Mouse (Mus musculus) frontal cortex, postnatal 25 days (tissue): ENCODE data around the gene Ctnnbl1.
A peak's percentile ranks its signal among the peaks of the same experiment; 100 is the strongest.

ENCODE experiments used
- DNase-seq, 2 experiments: peaks; one replicate each; pipeline ENCODE4 v3.0.0; 2022; ENCODE audit warnings: low spot score in 2 of 2

Ctnnbl1 gene

GRCm38 (mm10) chr2:157873691-157874090, 136.5 kb downstream of the Ctnnbl1 start:
- DNase-seq: no peak

DNA sequence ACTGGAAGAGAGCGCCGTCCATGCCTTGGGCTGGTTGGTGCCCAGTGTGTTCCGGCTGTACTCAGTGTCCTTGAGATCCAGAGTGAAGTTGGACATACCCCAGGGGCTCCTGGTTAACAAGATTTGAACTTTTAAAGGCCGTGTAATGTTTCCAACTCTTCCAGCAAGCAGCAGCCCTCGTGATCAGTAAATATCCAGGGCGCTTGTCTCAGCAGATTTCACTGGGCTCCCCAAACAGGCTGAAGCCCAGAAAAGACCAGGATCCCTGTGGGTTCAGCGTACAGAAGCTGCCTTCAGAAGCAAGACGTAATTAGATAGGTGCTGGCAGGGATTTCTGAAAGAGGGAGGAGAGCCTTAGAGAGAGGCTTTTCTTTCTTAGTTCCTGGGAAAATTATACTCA, 137.9 kb downstream of the Ctnnbl1 start:
- no peak for DNase-seq

- DNase-seq: no peak
Measured at GRCm38 (mm10) chr2:157877394-157877793, 140.2 kb downstream of the Ctnnbl1 start.

GRCm38 (mm10) chr2:157877967-157878366, 140.8 kb downstream of the Ctnnbl1 start:
- DNase-seq: no peak

DNA sequence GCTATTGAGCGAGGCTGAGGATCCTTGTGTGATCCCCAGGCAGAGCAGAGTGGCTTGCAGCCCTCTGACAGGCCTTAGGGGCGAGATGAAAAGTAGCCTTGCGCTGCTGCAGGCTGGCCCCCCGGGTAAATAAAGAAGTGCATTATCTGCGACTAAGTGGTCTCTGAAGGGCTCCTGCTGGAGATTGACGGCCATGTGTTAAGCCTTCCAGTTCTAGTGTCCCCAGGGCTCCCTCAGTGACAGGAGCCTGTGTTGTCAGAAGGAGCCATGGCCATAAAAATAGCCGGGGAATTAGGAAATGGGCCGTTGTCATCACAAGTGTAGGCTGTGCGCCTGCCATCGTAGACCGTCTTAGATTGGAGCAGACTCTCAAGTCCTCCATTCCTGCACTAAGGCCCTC, 144.7 kb downstream of the Ctnnbl1 start:
- DNase-seq: no peak

- no peak for DNase-seq
Measured at GRCm38 (mm10) chr2:157887275-157888025, 150.2 kb downstream of the Ctnnbl1 start.

DNA sequence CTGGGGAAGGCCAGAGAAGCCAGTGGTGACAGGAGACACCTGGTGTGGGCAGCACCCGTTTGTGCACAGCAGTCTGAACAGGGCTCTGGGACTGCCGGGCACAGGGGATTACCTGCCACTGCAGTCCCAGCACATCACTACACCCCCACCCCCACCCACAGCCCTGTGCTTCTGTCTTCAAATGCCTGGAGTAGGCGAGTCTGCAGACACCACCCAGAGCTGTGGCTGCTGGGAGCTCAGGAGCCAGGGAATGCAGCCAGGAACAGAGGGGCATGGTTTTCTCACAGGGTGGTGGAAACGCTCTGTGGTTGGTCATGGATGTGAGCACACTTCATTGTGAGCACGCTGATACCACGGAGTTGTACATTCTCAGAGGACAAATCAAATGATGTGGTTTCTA, 154.0 kb downstream of the Ctnnbl1 start:
- DNase-seq: no peak

DNA sequence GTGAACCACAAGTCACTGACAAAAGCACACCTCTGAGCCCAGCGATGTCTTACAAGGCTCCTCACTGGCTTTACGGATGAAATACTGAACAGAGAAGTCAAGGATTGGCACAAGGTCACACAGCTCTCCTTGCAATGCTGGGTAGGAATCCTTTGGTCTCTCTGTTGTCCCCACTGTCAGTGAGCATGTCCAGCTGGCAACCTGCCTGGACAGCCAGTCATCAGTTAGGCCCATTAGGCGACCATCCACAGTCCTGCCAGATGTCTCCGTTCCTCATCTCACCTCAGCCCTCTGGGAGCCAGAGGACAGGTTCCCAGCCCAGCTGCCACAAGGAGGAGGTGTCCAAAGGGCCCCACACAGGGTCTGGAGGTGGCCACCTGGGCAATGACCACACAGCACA, 159.9 kb downstream of the Ctnnbl1 start:
- no peak for DNase-seq

- peak; percentile 36 to 41 for DNase-seq
Measured at GRCm38 (mm10) chr2:157913204-157913636, 176.0 kb downstream of the Ctnnbl1 start.

GRCm38 (mm10) chr2:157913705-157914104, 176.5 kb downstream of the Ctnnbl1 start:
- DNase-seq: peak in 1 of 2 experiments; percentile 32

DNA sequence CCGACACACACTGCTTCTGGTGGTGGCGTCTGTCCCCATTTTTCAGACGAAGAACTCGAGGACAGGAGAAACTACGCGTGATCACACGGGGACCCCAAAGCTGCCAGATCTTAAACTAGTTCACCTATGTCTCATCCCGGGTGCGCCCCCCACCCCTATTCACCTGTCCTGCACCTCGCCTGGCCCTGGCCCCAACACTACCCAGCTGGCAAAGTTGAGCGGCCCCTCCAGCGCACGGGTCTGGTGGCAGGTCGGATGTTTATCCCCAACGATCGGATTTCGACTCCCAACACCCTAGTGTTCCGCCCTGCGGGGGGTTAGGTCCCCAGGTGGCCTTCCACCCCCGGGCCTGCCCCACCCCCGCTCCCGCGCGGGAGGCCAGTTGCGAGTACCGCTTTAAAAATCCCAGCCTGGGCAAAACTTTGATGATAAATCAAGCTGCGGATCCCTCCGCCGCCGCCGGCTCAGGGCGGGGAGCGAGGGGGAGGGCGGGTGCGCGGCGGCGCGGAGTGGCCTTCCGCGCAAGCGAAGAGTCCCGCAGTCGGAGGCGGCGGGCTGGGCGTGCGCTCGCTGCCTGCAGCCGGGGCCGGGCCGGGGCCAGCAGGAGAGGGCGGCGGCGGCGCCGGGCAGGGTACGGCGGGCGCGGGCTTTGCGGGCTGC, 177.0 kb downstream of the Ctnnbl1 start, which contains the start of gene Vstm2l:
Gene Vstm2l, plus strand, starts transcription at position 549 of the 660 bp plus-strand sequence.
- DNase-seq: peak; percentile 55

DNA sequence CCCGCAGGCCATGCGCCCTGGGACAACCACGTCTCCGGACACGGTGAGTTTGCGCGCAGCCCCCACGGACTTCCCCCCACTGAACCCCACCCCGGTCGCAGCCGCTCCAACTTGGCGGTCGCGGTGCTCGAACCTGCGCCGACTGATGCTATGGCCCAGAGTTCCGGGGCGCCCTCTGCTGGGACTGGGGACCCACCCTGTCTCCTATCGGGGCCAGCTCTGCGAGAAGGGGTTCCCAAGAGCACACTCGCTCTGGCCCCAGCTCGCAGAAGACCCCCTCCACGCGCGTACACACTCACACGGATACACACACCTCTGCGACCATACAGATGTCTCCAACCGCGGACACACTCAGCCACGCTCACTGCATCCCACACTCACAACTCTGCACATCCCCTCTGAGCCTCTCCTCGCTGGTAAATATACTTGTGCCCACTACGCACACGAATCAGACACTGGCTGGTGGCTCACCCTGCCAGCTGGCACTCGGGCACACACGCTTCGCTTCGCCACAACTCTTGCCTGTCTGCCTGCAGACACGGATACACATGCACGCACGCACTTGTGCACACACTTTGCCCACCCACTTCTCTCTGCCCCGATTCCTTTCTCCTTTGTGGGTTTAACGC, 177.8 kb downstream of the Ctnnbl1 start:
- DNase-seq: peak in 1 of 2 experiments; percentile 29

DNA sequence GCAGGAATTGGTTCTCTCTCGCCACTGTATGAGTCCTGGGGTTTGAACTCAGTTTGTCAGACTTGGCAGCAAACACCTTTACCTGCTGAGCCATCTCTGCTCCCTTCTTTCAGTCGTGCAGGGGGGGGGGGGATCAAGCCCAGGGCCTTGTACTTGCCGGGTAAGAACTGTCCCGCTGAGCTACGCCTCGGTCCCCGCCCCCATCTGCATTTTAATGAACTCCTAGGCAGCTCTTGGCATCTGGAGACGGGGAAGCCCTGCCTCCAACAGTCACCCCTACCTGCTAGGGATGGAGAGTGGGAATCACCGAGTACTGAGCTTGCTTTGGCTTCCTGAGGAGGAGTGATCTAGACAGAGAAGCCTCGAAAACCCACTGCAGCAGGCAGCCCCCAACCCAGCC, 181.3 kb downstream of the Ctnnbl1 start:
- DNase-seq: no peak

DNA sequence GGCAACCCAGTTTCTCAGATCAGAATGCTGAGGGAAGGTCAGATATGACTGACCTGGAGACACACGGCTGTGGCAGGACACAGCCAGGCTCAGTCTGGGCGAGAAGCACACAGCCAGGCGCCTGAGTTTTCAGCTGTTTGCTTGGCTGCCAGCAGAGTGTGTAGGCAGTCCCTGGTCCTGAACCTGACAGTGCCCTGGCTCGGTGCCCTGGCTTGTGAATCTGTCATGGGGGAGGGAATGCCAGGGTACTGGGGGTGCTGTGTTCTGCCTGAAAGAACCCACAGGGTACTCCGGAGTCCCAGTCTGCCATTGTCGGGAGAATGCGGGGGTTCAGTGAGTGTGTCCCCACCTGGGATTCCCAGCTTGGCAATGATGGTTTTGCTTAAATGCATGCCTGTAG, 184.3 kb downstream of the Ctnnbl1 start:
- no peak for DNase-seq

GRCm38 (mm10) chr2:157923406-157923805, 186.2 kb downstream of the Ctnnbl1 start:
- DNase-seq: no peak

DNA sequence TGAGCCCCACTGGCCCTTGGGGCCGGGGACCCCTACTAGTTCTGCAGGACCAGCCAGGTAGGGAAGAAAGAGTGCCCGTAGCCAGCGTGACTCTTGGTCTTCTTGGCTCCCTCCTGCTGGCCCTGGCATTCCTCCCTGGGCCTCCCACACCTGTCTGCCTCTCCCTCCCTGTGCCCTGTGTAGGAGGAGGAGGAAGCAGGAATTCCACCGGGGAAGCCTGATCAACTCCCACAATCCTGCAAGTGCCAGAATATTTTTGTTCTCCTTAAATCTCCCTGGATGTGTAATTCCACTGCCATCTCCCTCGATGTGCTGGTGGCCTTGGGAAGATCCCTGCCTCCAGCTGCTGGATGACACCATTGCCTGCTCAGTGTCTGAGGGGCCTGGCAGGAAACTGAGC, 187.3 kb downstream of the Ctnnbl1 start:
- DNase-seq: no peak

GRCm38 (mm10) chr2:157926502-157926901, 189.3 kb downstream of the Ctnnbl1 start:
- DNase-seq: no peak

DNA sequence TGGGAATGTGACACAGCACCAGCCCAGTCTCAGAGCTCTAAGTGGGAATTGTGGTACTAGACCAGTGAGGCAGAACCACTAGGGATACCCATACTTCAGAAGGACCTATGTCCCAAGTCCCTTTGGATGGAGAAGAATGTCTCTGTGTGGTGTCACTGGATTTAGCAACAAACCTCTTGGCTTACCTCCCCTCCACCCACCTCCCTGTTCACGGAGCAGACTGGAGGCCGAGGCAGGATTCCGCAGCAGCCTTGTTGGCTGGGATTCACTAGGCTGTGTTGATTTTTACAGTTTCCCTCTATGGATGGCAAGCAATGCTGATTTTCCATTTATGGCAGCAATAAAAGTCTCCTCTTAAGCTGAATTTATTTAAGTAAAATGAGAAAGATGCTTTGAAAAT, 189.7 kb downstream of the Ctnnbl1 start:
- no peak for DNase-seq

DNA sequence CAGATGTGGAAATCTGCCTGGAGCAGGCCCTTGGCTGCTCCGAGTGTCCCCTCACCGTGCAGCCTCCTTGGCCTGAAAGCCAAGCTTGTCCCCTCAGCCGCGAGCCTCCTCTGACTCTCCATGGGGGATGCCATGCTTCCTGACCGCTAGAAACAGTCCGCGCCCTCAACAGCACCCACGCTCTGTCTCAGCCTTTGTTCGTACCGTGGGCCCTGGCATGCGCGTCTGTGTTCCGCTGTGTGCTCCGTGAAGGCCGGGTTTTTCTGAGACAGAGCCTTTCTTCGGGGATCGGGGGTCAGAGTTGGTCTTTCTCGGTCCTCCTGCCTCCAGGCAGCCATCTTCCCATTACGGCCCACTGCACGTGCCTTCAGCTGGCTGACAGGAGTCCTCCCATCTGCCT, 190.2 kb downstream of the Ctnnbl1 start:
- no peak for DNase-seq

DNA sequence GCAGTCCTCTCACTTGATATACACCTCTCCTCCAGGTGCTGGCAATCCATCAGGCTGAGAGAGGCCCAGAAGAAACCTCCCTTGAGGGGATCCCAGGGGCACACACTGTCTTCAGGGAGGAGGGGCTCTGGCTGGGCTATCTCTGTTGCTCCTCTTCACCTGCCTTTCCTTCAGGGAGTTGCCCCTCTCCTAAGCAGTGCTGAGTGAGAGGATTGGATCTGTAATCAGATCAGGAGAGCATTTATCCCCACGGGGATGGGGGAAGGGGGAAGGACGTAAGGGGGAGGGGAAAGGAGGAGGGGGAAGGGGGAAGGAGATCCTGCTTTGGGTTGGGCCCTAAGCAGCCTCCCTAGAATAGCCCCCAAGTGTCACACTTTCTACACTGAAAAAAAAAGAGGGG, 190.6 kb downstream of the Ctnnbl1 start:
- DNase-seq: no peak

DNA sequence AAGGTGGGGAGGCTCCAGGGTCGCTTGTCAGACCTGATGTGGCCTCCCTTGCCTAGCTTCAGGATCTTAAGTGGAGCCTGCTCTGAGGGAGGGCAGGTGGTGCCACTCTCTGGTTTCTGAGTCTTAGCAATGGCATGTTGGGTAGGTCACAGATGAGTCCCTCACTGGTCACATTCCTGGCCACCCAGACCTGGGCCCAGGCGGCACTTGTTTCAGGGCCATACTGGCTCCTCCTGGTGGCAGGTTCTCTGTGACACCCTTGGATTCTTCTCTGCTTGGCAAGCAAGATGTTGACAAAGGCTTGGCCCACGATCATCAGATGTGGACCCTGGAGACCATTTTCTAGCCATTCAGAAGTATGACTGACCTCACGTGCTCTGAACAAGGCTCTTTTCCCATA, 195.5 kb downstream of the Ctnnbl1 start:
- no peak for DNase-seq

DNA sequence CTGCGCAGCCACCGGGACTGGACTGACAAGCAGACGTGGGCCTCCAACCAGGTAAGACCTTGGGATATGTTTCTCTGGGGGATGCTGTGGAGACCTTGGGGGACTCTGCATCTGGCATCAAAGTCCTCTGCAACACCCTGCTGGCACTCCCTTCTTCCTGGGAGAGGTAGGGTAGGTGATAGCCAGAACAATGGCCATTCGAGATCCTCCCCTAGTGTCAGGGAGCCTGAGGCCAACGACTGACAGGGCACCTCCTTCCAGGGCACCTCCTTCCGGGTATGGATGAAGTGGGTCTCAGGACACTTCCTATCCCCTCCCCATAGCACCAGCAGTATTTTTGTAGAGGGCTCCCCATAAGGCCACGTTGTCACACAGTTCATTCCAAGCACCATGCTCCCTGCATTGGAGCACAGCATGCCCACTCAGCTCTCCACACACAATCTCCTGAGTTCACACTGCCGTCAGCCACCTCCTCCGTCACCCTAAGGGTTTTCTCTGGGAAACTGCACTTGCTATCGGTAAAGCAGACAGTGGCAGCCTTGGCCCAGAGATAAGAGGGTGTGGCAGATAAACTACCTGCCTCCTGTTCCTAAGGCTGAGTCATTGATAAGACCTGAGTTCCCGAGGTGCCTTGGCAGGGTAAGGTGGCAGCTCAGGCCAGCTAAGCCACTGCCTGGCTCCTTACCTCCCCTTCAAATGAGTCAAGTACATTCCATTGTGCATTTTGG, 198.4 kb downstream of the Ctnnbl1 start:
- no peak for DNase-seq
